Mouse (Mus musculus) forebrain, embryonic 16.5 days (tissue): Measurements from ENCODE around the gene Sardh. TPM values are rescaled to one million over a fixed set of nuclear protein-coding genes. Genes with fewer than 3 reads are reported as not detected.

ENCODE experiments used
- ATAC-seq: fragments of 200-750 bp; cut with Nextera tagmentation; 2 replicates; pipeline ENCODE4 v1.8.0; 2017; ENCODE audit warnings: mild to moderate bottlenecking, moderate library complexity
- H3K27ac ChIP-seq: fragments of 300-500 bp; sonication (generic); 2 replicates; pipeline ENCODE4 v1.5.1; 2014; ENCODE audit warnings: low read length, control low read depth
- H3K27me3 ChIP-seq: fragments of 300-500 bp; sonication (generic); replicated peaks from 2 replicates; pipeline ENCODE4 v1.6.1; 2014; ENCODE audit warnings: low read length; ENCODE audit not compliant: control insufficient read depth, insufficient read depth
- H3K36me3 ChIP-seq: fragments of 300-500 bp; sonication (generic); 2 replicates; pipeline ENCODE4 v1.6.1; 2014; ENCODE audit not compliant: control insufficient read depth, insufficient read depth
- H3K4me1 ChIP-seq: fragments of 300-500 bp; sonication (generic); replicated peaks from 2 replicates; pipeline ENCODE4 v1.6.1; 2014; ENCODE audit warnings: low read length; ENCODE audit not compliant: control insufficient read depth, insufficient read depth
- H3K4me2 ChIP-seq: fragments of 300-500 bp; sonication (generic); 2 replicates; pipeline ENCODE4 v1.6.1; 2014; ENCODE audit warnings: mild to moderate bottlenecking, low read length, control low read depth
- H3K4me3 ChIP-seq: fragments of 300-500 bp; sonication (generic); replicated peaks from 2 replicates; pipeline ENCODE4 v1.5.1; 2014; ENCODE audit warnings: mild to moderate bottlenecking, low read length, control low read depth
- H3K9ac ChIP-seq: fragments of 300-500 bp; sonication (generic); replicated peaks from 2 replicates; pipeline ENCODE4 v1.6.1; 2014; ENCODE audit warnings: low read depth, low read length, control low read depth
- H3K9me3 ChIP-seq: fragments of 300-500 bp; sonication (generic); 2 replicates; pipeline ENCODE4 v1.6.1; 2016; ENCODE audit warnings: low read length; ENCODE audit not compliant: control insufficient read depth
- WGBS: fragments of 180-500 bp; shearing (Covaris S2); extraction: QIAGEN DNeasy Blood & Tissue Kit; methylation state at CpG from one replicate; pipeline ENCODE4 v1.1.7; 2014; 5-methylcytosine and 5-hydroxymethylcytosine counted together
- polyA plus RNA-seq: library from polyadenylated mRNA; unstranded; fragments of >200 nt; fragmentation: Nextera tagmentation; extraction: Ambion mirVana; gene quantifications from 2 replicates; pipeline ENCODE4 v1.2.1, GENCODE M21; 2015

Gene Sardh
- polyA plus RNA-seq, 1 experiment from 2014 or later, result 5.8 TPM

DNA sequence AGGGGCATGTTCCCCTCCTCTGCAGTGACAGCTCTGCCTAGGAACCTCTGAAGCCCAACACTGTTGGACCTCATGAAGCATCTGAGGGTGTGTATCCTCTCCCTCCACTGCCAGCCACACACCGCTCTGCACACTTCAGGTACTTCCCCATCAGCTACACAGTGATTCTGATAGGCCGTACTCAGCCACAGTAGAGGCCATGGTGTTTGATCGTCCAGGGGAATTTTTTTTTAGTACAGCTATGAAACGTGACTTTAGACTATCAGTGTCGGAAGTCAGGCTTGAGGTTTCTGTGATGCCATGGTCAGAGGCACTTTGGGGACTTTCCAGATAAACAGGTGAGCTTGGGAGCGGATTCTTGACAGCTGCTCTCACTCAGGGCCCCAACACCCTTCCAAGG lies 60.6 kb downstream of the Sardh start:
- ATAC-seq, result no peak
- H3K4me3 ChIP-seq, result no peak overlapping the region
- no peaks in the 10 kb centered on the region for H3K27me3 ChIP-seq
- H3K9ac ChIP-seq, result no peak overlapping the region
- no peak overlapping the region for H3K4me2 ChIP-seq
- no peaks in the 10 kb centered on the region for H3K4me1 ChIP-seq
- no peaks in the 10 kb centered on the region for H3K36me3 ChIP-seq
- no peaks in the 10 kb centered on the region for H3K9me3 ChIP-seq
- H3K27ac ChIP-seq, result no peak overlapping the region
- WGBS, result 90% methylated on average over 6 of the region's 6 CpGs

DNA sequence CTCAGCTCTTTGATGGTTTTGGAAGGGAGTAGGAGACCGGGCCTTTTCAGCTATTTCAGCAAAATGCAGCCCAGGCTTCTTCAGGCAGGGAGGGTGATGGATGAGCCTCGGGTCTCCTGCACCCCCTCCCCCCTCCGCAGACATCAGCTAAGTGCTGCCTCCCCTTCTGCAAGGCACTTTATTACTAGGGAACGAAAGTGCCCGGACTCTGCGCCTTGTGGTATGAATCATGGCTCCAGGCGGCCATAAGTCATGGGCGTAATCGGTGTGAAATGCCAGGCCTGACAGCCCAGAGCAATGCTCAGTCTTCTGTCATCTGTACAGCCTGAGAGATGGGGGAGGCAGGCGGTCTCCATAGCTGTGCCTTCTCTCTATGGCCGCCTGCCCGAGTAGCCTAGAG lies 64.4 kb downstream of the Sardh start:
- H3K36me3 ChIP-seq, result no peaks in the 10 kb centered on the region
- no peak overlapping the region for H3K9ac ChIP-seq
- H3K4me3 ChIP-seq, result no peak overlapping the region
- WGBS, result 84% methylated on average over 12 of the region's 12 CpGs
- ATAC-seq, result no peak
- no peak overlapping the region for H3K4me2 ChIP-seq
- no peaks in the 10 kb centered on the region for H3K4me1 ChIP-seq
- no peak overlapping the region for H3K27ac ChIP-seq
- H3K9me3 ChIP-seq, result no peaks in the 10 kb centered on the region
- H3K27me3 ChIP-seq, result no peaks in the 10 kb centered on the region

DNA sequence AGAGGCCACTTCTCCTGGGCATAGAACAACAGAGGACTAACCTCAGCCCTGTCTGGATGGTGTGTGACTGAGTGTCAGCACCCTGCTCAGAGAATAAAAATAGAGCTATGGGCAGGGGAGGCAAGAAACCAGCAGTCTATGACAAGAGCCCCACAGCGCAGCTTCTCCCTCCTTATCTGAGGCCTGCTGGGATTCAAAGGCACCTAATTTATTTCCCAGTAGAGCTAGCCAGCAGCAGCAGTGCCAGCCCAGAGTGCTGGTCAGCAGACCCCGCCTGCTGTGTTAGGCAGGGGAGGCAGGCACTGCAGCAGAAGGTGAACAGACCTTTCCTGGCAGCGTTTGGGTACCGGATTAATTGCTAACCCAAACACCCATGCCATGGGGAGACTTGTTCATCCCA lies 66.2 kb downstream of the Sardh start:
- Histone ChIP-seq H3K4me2 (no peak overlapping the region), H3K9me3 (no peaks in the 10 kb centered on the region), H3K4me1 (no peaks in the 10 kb centered on the region), H3K9ac (no peak overlapping the region), H3K27ac (no peak overlapping the region), H3K27me3 (no peaks in the 10 kb centered on the region), H3K36me3 (no peaks in the 10 kb centered on the region), H3K4me3 (no peak overlapping the region)
- 72% methylated on average over 4 of the region's 4 CpGs for WGBS
- no peak for ATAC-seq

DNA sequence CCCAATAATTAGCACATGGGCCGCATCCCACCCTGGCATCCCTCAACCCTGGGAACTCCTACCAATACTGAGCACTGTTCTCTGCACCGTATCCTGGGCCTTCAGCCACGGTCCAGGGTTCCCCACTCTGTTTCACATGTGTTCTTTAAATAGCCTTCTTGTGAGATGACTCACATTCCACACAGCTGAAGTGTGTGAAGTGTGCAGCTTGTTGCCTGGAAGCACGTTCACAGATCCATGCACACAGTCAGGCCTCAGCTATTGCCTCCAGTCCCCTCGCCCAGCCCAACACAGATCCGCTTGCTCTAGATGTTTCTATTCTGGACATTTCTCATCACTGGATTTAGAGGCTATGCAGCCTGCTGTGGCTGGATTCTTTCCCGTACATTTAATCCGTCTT lies 69.0 kb downstream of the Sardh start:
- 74% methylated on average over 8 of the region's 8 CpGs for WGBS
- H3K4me2 ChIP-seq, result no peak overlapping the region
- no peak overlapping the region for H3K4me3 ChIP-seq
- no peak overlapping the region for H3K9ac ChIP-seq
- H3K27me3 ChIP-seq, result no peaks in the 10 kb centered on the region
- H3K9me3 ChIP-seq, result no peaks in the 10 kb centered on the region
- H3K4me1 ChIP-seq, result no peaks in the 10 kb centered on the region
- no peak overlapping the region for H3K27ac ChIP-seq
- no peak for ATAC-seq
- no peaks in the 10 kb centered on the region for H3K36me3 ChIP-seq

DNA sequence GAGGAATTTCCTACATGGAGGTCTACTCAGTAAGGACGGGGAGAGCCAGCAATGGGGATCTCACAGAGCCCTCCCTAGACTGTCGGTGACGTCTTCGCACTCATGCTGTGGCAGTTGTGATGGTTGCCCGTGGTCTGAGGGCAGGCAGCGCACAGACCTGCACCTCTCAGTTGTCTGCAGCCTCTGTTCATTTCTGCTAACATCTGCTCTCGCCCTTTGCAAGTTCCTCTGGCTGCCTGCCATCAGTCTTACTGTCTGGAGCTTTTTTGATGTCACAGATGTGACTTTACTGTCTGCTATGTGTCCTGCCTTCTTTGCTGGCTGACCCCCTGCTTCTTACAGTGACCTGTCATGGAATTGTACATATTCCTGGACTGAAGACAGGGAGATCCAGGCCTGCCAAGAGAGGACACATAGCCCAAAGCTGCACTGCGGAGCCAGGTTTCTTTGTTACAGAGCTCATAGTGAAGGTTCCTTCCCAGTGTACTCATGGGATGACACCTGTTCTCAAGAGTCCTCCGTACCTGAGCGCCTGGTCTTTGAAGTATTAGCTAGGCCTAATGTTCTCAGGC lies 72.4 kb downstream of the Sardh start:
- Histone ChIP-seq H3K9ac (no peak overlapping the region), H3K36me3 (no peaks in the 10 kb centered on the region), H3K27me3 (no peaks in the 10 kb centered on the region), H3K4me3 (no peak overlapping the region), H3K4me2 (no peak overlapping the region), H3K4me1 (no peaks in the 10 kb centered on the region), H3K9me3 (no peaks in the 10 kb centered on the region), H3K27ac (no peak overlapping the region)
- WGBS, result 76% methylated on average over 10 of the region's 10 CpGs
- ATAC-seq, result no peak

DNA sequence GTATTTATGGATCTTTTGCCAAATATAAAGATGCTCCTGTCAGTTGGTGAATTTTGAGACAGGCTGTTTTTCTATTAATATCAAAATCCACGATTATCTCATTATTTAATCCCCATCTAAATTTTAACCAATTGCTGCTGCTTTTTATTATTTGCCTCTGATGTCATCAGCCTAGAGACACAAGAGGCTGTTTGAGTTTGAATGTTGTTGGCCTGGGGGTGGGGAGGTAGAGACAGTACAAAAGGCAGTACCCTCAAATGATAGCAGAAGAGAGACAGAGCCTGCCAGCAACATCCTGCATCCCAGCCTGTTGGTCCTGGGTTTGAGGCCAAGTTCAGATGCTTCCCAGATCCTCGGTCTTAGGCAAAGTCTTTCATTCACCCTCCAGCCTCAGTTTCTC lies 73.9 kb downstream of the Sardh start:
- Histone ChIP-seq H3K36me3 (no peaks in the 10 kb centered on the region), H3K27me3 (no peaks in the 10 kb centered on the region), H3K9ac (no peak overlapping the region), H3K9me3 (no peaks in the 10 kb centered on the region), H3K27ac (no peak overlapping the region), H3K4me1 (no peaks in the 10 kb centered on the region), H3K4me2 (no peak overlapping the region), H3K4me3 (no peak overlapping the region)
- 68% methylated on average over 2 of the region's 2 CpGs for WGBS
- no peak for ATAC-seq

DNA sequence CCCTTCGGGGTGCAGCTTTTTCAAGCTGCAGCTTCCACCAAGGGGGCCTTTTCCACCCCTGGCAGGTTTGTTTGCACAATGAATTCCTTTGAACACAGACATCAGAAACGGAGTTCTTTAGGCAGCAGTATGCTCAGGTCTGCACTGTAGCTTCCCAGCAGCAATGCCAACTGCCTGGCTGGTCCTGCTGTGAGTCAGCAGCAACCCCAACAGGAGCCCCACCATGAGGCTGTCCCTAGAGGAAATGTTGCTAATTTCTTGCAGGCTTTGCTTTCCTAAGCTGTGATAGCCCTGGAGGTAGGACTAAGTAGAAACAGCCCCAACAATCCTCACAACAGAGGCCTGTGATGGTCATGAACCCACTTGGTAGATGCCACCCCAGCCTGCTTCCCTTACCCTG lies 81.1 kb downstream of the Sardh start:
- Histone ChIP-seq H3K9ac (no peak overlapping the region), H3K4me1 (peaks cover 5% of the 10 kb centered on the region)

DNA sequence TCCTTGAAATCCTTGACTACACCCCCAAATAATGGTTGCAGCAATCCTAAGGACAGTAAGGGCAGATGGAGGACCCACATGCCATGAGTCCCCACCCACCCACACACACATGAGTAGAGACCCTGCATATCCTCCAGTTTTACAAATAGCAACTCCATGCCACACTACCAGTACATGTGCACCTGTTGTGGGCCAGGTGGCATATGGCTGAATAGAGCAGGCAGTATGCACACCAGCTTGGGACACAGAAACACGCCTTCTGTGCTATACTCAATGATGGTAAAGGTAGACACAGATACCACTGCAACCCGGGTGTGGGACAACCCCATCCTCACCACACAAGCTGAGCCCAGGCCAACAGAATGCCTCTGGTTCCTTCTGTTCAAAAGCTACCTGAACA lies 82.1 kb downstream of the Sardh start:
- no peak for ATAC-seq
- 82% methylated on average over 2 of the region's 2 CpGs for WGBS
- H3K4me2 ChIP-seq, result no peak overlapping the region

More for the DNA sequence above, 81.1 kb downstream of the Sardh start:
- H3K4me3 ChIP-seq, result no peak overlapping the region
- H3K4me2 ChIP-seq, result no peak overlapping the region
- 41% methylated on average over 2 of the region's 2 CpGs for WGBS
- no peaks in the 10 kb centered on the region for H3K36me3 ChIP-seq
- no peaks in the 10 kb centered on the region for H3K9me3 ChIP-seq
- no peaks in the 10 kb centered on the region for H3K27me3 ChIP-seq
- ATAC-seq, result no peak
- H3K27ac ChIP-seq, result no peak overlapping the region

DNA sequence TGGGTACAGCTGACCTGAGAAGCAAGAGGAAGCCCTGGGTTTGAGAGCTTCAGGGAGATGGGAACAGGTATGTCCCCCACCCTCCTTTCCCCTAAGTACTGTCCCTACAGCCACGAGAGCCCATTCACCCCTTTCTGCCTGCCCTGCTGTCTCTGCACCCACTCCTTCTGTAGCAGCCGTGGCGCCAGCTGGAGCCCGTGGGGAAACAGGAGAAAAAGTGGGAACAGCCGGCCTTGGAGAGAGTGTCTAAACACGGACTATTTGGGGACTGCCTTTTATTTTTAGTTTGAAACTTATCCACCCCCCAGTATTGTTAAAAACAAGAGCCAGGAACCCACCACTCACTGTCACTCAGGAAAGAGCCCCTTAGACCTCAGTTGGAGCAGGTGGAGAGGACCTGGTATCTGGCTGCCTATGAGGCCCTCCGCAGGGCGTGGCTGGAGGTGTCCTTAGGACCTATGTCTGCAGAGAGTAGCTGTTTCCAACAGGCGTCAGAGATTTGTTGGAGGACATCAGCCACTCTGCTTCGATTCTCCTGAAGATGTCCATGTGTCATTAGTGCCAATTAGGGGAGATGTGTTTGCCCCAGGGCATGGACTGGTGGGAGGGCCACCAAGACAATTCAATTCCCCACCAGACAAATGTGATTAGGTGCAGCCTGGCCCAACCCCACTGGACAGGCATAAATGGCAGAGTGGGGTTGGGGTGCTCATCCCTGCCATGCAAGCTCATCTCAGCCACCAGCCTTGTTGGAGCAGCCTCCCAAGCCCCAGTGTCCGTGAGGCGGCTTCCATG lies 83.1 kb downstream of the Sardh start, which contains the start of gene Dbh:
Gene Dbh, plus strand, starts transcription at position 438 of the 795 bp plus-strand sequence.
- Histone ChIP-seq H3K4me3 (no peak within 1 kb of the TSS), H3K9ac (no peak within 1 kb of the TSS), H3K4me1 (peaks cover 5% of the 10 kb centered on the region), H3K27me3 (no peaks in the 10 kb centered on the region), H3K27ac (no peak within 1 kb of the TSS), H3K9me3 (no peaks in the 10 kb centered on the region), H3K36me3 (no peaks in the 10 kb centered on the region), H3K4me2 (no peak within 1 kb of the TSS)
- 74% methylated on average over 12 of the region's 12 CpGs for WGBS
- no peak for ATAC-seq

More for the DNA sequence above, 82.1 kb downstream of the Sardh start:
- Histone ChIP-seq H3K27me3 (no peaks in the 10 kb centered on the region), H3K9ac (no peak overlapping the region), H3K4me3 (no peak overlapping the region), H3K27ac (no peak overlapping the region), H3K36me3 (no peaks in the 10 kb centered on the region), H3K4me1 (peaks cover 5% of the 10 kb centered on the region), H3K9me3 (no peaks in the 10 kb centered on the region)
